Mouse (Mus musculus): ENCODE measurements around the gene Rps26.

DNA sequence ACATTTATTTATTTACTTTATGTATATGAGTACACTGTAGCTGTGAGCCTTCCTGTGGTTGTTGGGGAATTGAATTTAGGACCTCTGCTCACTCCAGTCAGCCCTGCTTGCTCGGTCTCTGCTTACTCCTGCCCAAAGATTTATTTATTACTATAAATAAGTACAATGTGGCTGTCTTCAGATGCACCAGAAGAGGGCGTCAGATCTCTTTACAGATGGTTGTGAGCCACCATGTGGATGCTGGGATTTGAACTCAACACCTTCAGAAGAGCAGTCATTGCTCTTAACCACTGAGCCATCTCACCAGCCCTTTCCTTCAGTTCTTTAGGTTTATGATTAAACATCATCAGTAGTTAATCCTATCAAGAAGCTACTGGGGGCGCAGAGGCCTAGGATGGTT, 11.6 kb downstream of the Rps26 start:
- TF ChIP-seq CTCF (IDR thresholded peaks at IDR 0.05; ENCODE audit: borderline replicate concordance, insufficient read depth, low read depth, low read length) (no peak), POLR2A (IDR thresholded peaks at IDR 0.05; ENCODE audit: borderline replicate concordance, insufficient read depth, low read length) (no peak)

Measured in cerebellum, adult 2 months (tissue).